Mouse (Mus musculus) CH12.LX (cell line): ENCODE data around the gene Anp32a.

Source experiments
- BHLHE40 ChIP-seq: IDR thresholded peaks from 2 replicates; pipeline ENCODE4 v1.6.1; 2011; ENCODE audit warnings: mild to moderate bottlenecking, low read depth, low read length, improper control_type of control experiment
- CHD2 ChIP-seq: IDR thresholded peaks from 2 replicates; pipeline ENCODE4 v1.6.1; 2011; ENCODE audit warnings: low read length, improper control_type of control experiment
- CTCF ChIP-seq, 2 experiments: IDR thresholded peaks in 1 of 2; conservative IDR thresholded peaks in 1 of 2; 2 replicates each; pipeline ENCODE4 v1.5.1; 2011 to 2012; ENCODE audit warnings: low read depth in 2 of 2, low read length in 2 of 2, improper control_type of control experiment in 1 of 2, inconsistent platforms in 1 of 2, mild to moderate bottlenecking in 1 of 2, moderate library complexity in 1 of 2
- EP300 ChIP-seq: IDR thresholded peaks from 2 replicates; pipeline ENCODE4 v1.6.1; 2011; ENCODE audit warnings: low read length, improper control_type of control experiment
- GABPA ChIP-seq: IDR thresholded peaks from 2 replicates; pipeline ENCODE4 v1.6.1; 2012; ENCODE audit warnings: low read depth, low read length, improper control_type of control experiment, inconsistent platforms; ENCODE audit not compliant: insufficient replicate concordance
- HCFC1 ChIP-seq: IDR thresholded peaks from 2 replicates; pipeline ENCODE4 v1.6.1; 2012; ENCODE audit warnings: low read depth, mild to moderate bottlenecking, inconsistent platforms, low read length, improper control_type of control experiment
- KAT2A ChIP-seq: IDR thresholded peaks from 2 replicates; pipeline ENCODE4 v1.6.1; 2012; ENCODE audit warnings: low read length, improper control_type of control experiment, inconsistent platforms; ENCODE audit not compliant: insufficient replicate concordance
- MAZ ChIP-seq: IDR thresholded peaks from 2 replicates; pipeline ENCODE4 v1.6.1; 2012; ENCODE audit warnings: low read depth, mild to moderate bottlenecking, inconsistent platforms, low read length, improper control_type of control experiment, moderate library complexity
- MEF2A ChIP-seq: IDR thresholded peaks from 2 replicates; pipeline ENCODE4 v1.6.1; 2014; ENCODE audit warnings: low read depth, mild to moderate bottlenecking, inconsistent platforms, low read length, improper control_type of control experiment, borderline replicate concordance
- POLR2A ChIP-seq: IDR thresholded peaks from 2 replicates; pipeline ENCODE4 v1.6.1; 2011; ENCODE audit warnings: low read depth, mild to moderate bottlenecking, improper control_type of control experiment, low read length
- SMC3 ChIP-seq: IDR thresholded peaks from 2 replicates; pipeline ENCODE4 v1.6.1; 2011; ENCODE audit warnings: low read depth, low read length, improper control_type of control experiment

DNA sequence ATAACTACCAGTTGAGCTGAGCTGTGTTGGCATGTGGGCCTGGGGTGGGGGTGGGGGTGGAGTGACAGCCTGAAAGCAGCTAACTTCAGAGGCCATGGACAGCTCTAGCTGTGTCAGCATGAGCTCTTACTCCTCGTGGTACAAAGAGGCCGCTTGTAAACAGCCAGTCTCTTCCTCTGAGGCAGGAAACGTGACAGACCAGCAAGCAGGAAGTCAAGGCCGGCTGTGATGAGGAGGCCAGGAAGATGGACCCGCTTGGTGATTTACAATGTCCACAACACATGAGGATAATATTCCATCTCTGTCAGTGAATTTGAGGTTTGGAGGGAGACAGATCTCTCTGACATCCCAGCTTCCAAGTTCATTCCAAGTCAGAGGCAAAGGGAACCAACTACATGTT is 84.2 kb downstream of the Anp32a start:
- TF ChIP-seq BHLHE40 (no peak), CTCF (conservative IDR thresholded peaks at IDR 0.05 in 1 of 2, IDR thresholded peaks at IDR 0.05 in 1 of 2; ENCODE audit: low read depth in 2 of 2, low read length in 2 of 2) (no peak), MAZ (no peak), SMC3 (no peak), HCFC1 (no peak), POLR2A (no peak), KAT2A (no peak), EP300 (no peak), MEF2A (no peak), GABPA (no peak), CHD2 (no peak)
